17 mouse cellular contexts compared by ENCODE assay signal in genomic region chr8:70517940-70518643, GRCm38 (mm10).
"Had no signal": no experiment of that assay in that cellular context is flagged by ENCODE, and none has a peak within 500 bp of the region (broad histone marks: within the 10 kb centered on the region; RNA-seq: fewer than 3 reads in every experiment).

No protein-coding gene starts in this region.

- H3K4me3 ChIP-seq: limb, embryonic 15.5 days; liver, embryonic 15.5 days; megakaryocyte, embryonic 14.5 days; midbrain, embryonic 12.5 days; neural tube, embryonic 15.5 days had no signal

- H3K4me2 ChIP-seq: limb, embryonic 15.5 days; liver, embryonic 15.5 days; lung, embryonic 14.5 days; midbrain, embryonic 12.5 days; neural tube, embryonic 15.5 days had no signal

- DNase-seq: kidney, adult 18-20 months; kidney, postnatal 10 days; kidney, postnatal 4 days; left cerebral cortex, postnatal 4 days; lung, embryonic 14.5 days; lung, postnatal 10 days; lung, postnatal 4 days; right cerebral cortex, adult 18-20 months; right cerebral cortex, postnatal 25 days; thymus, postnatal 4 days had no signal

- H3K9ac ChIP-seq: limb, embryonic 15.5 days; liver, embryonic 15.5 days; lung, embryonic 14.5 days; midbrain, embryonic 12.5 days; neural tube, embryonic 15.5 days had no signal

- H3K9me3 ChIP-seq: limb, embryonic 15.5 days; liver, embryonic 15.5 days; megakaryocyte, embryonic 14.5 days; midbrain, embryonic 12.5 days; neural tube, embryonic 15.5 days had no signal

- H3K27me3 ChIP-seq: limb, embryonic 15.5 days; liver, embryonic 15.5 days; megakaryocyte, embryonic 14.5 days; midbrain, embryonic 12.5 days; neural tube, embryonic 15.5 days had no signal

- ATAC-seq: midbrain, embryonic 16.5 days had no signal

- H3K27ac ChIP-seq: limb, embryonic 15.5 days; midbrain, embryonic 12.5 days; neural tube, embryonic 15.5 days; stomach, postnatal 0 days had no signal
